Mouse (Mus musculus) ES-Bruce4 (cell line): ENCODE results near the gene Msantd1. TPM values are rescaled to one million over a fixed set of nuclear protein-coding genes. Genes with fewer than 3 reads are reported as not detected.
A peak's percentile ranks its signal among the peaks of the same experiment; 100 is the strongest.

ENCODE experiments used
- H3K27ac ChIP-seq: 2 replicates; pipeline ENCODE4 v1.5.1; 2012; ENCODE audit warnings: low read length, inconsistent platforms; ENCODE audit not compliant: insufficient read depth
- H3K27me3 ChIP-seq: 2 replicates; pipeline ENCODE4 v1.6.1; 2012; ENCODE audit warnings: mild to moderate bottlenecking, low read length, inconsistent platforms; ENCODE audit not compliant: control insufficient read depth, poor library complexity, insufficient read depth, severe bottlenecking
- H3K36me3 ChIP-seq: 2 replicates; pipeline ENCODE4 v1.6.1; 2012; ENCODE audit warnings: inconsistent platforms, mild to moderate bottlenecking, low read length, moderate library complexity; ENCODE audit not compliant: control insufficient read depth, poor library complexity, insufficient read depth, severe bottlenecking
- H3K4me1 ChIP-seq: one replicate; pipeline ENCODE4 v1.8.1; 2011; ENCODE audit warnings: low read length; ENCODE audit not compliant: control insufficient read depth, insufficient read depth
- H3K4me3 ChIP-seq: 2 replicates; pipeline ENCODE4 v1.5.1; 2011; ENCODE audit warnings: low read depth, mild to moderate bottlenecking, low read length
- H3K9ac ChIP-seq: 2 replicates; pipeline ENCODE4 v1.6.1; 2012; ENCODE audit warnings: low read depth, mild to moderate bottlenecking, inconsistent platforms; ENCODE audit not compliant: poor library complexity, severe bottlenecking
- H3K9me3 ChIP-seq: replicated peaks from 2 replicates; pipeline ENCODE4 v1.6.1; 2012; ENCODE audit warnings: mild to moderate bottlenecking, low read length, inconsistent platforms; ENCODE audit not compliant: control insufficient read depth, poor library complexity, insufficient read depth, severe bottlenecking
- CTCF ChIP-seq: IDR thresholded peaks from one replicate; pipeline ENCODE4 v1.8.1; 2011; ENCODE audit warnings: low read depth, low read length
- EP300 ChIP-seq: IDR thresholded peaks from 2 replicates; pipeline ENCODE4 v1.6.1; 2011; ENCODE audit warnings: low read depth, low read length; ENCODE audit not compliant: insufficient read depth
- POLR2A ChIP-seq: IDR thresholded peaks from one replicate; pipeline ENCODE4 v1.8.1; 2011; ENCODE audit warnings: low read length; ENCODE audit not compliant: insufficient read depth
- polyA plus RNA-seq: library from polyadenylated mRNA; stranded (reverse); fragments of >200 nt; gene quantifications from 2 replicates; pipeline ENCODE4 v1.2.4, GENCODE M21; 2011; ENCODE audit warnings: low read depth; ENCODE audit not compliant: missing spikeins, insufficient read depth, insufficient read length

Msantd1 gene
- polyA plus RNA-seq, 1 experiment: 1.4 TPM

- H3K4me1 ChIP-seq: no peaks in the 10 kb centered on the region
- H3K27ac ChIP-seq: no peak overlapping the region
- H3K27me3 ChIP-seq: no peaks in the 10 kb centered on the region
- peaks cover 6% of the 10 kb centered on the region for H3K36me3 ChIP-seq
- no peak overlapping the region for H3K9ac ChIP-seq
- H3K9me3 ChIP-seq: no peaks in the 10 kb centered on the region
- TF ChIP-seq CTCF (no peak), EP300 (no peak), POLR2A (no peak)
- no peak overlapping the region for H3K4me3 ChIP-seq
Measured at GRCm38 (mm10) chr5:34908726-34909633, 1.2 kb downstream of the Msantd1 start.

GRCm38 (mm10) chr5:34909634-34910503, 2.1 kb downstream of the Msantd1 start:
- Histone ChIP-seq H3K9me3 (no peaks in the 10 kb centered on the region), H3K4me3 (no peak overlapping the region), H3K9ac (no peak overlapping the region), H3K4me1 (no peaks in the 10 kb centered on the region), H3K36me3 (peaks cover 6% of the 10 kb centered on the region), H3K27me3 (no peaks in the 10 kb centered on the region), H3K27ac (no peak overlapping the region)
- no peak for TF ChIP-seq EP300
- TF ChIP-seq CTCF: no peak
- TF ChIP-seq POLR2A: no peak

- TF ChIP-seq EP300 (no peak), CTCF (no peak), POLR2A (no peak)
- Histone ChIP-seq H3K9me3 (no peaks in the 10 kb centered on the region), H3K27ac (no peak overlapping the region), H3K9ac (no peak overlapping the region), H3K4me3 (no peak overlapping the region), H3K27me3 (no peaks in the 10 kb centered on the region), H3K4me1 (no peaks in the 10 kb centered on the region), H3K36me3 (peaks cover 4% of the 10 kb centered on the region; the same call in 1 of the 2 replicates)
Measured at GRCm38 (mm10) chr5:34910504-34910815, 2.6 kb downstream of the Msantd1 start.

- H3K9me3 ChIP-seq: no peaks in the 10 kb centered on the region
- H3K27ac ChIP-seq: no peak overlapping the region
- no peak overlapping the region for H3K4me3 ChIP-seq
- no peaks in the 10 kb centered on the region for H3K27me3 ChIP-seq
- no peaks in the 10 kb centered on the region for H3K36me3 ChIP-seq
- TF ChIP-seq POLR2A (no peak), CTCF (peak; percentile 91)
- H3K4me1 ChIP-seq: no peaks in the 10 kb centered on the region
- H3K9ac ChIP-seq: no peak overlapping the region
Measured at GRCm38 (mm10) chr5:34915801-34916200, 8.0 kb downstream of the Msantd1 start.

- no peak overlapping the region for H3K27ac ChIP-seq
Measured at GRCm38 (mm10) chr5:34917234-34917655, 9.4 kb downstream of the Msantd1 start.

GRCm38 (mm10) chr5:34918785-34919184, 11.0 kb downstream of the Msantd1 start:
- H3K9me3 ChIP-seq: no peaks in the 10 kb centered on the region
- H3K4me3 ChIP-seq: no peak overlapping the region
- TF ChIP-seq EP300 (no peak), CTCF (no peak), POLR2A (no peak)
- no peaks in the 10 kb centered on the region for H3K4me1 ChIP-seq
- H3K27me3 ChIP-seq: no peaks in the 10 kb centered on the region
- H3K36me3 ChIP-seq: no peaks in the 10 kb centered on the region
- no peak overlapping the region for H3K27ac ChIP-seq
- H3K9ac ChIP-seq: no peak overlapping the region

More at GRCm38 (mm10) chr5:34917234-34917655, 9.4 kb downstream of the Msantd1 start:
- no peak for TF ChIP-seq CTCF
- TF ChIP-seq EP300: no peak
- TF ChIP-seq POLR2A: no peak
- no peaks in the 10 kb centered on the region for H3K9me3 ChIP-seq
- no peaks in the 10 kb centered on the region for H3K36me3 ChIP-seq
- no peak overlapping the region for H3K4me3 ChIP-seq
- H3K9ac ChIP-seq: no peak overlapping the region
- H3K4me1 ChIP-seq: no peaks in the 10 kb centered on the region
- no peaks in the 10 kb centered on the region for H3K27me3 ChIP-seq
